Mouse (Mus musculus): ENCODE data around the gene Fetub.

GRCm38 (mm10) chr16:22899346-22899745 lies 18.8 kb upstream of the Fetub start:
- TF ChIP-seq POLR2A (IDR thresholded peaks at IDR 0.05; ENCODE audit: borderline replicate concordance, low read depth, low read length): no peak
- TF ChIP-seq CTCF (IDR thresholded peaks at IDR 0.05; ENCODE audit: low read depth, low read length): no peak
